Mouse (Mus musculus) heart, adult 2 months (tissue): ENCODE data around the gene Rab1b.

Experiments
- CTCF ChIP-seq: fragments of 200-600 bp; IDR thresholded peaks from 2 replicates; pipeline ENCODE4 v1.8.1; 2022; ENCODE audit warnings: antibody characterized with exemption, mild to moderate bottlenecking, moderate library complexity
- EP300 ChIP-seq: fragments of 200-500 bp; IDR thresholded peaks from 2 replicates; pipeline ENCODE4 v1.6.1; 2011; ENCODE audit warnings: low read depth, low read length, control low read depth; ENCODE audit not compliant: insufficient read depth

DNA sequence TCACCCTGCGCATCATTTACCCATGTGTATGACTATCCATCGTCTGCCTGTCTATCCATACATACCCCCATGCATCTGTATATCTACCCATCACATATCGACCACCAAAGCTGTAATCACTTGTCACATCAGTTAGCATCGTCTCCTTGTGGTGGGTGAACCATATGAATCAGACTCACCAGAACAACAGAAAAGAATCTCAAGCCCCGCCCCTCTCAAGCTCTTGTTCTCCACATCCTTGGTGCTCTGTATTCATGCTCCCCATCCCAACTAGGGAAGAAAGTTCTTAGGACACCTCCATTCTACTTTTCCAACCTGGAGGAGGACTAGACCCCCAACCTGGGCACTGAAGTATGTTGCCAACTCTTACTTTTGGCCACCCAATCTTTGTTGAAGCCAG lies 44.8 kb downstream of the Rab1b start:
- TF ChIP-seq CTCF (no peak), EP300 (no peak)
